Mouse (Mus musculus): ENCODE data around the gene Lctl.

DNA sequence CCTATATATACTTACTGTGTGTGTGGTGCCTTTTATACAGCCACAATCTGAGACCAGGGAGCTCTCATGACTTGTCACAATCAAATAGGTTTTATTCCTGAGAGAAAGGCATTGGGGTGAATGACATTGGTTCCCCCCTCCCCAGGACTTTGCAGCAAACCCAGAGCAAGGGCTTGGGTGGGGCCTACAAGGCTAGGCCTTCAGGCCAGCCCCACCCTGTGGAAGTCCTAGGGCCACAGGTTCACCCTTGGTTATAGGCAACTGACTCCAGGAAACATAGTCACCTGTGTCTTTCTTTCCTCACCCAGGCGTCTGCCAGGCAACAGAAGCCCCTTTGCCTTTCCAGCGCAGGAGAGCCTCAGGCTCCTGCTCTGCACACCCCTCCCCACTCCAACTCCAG is 31.0 kb upstream of the Lctl start:
- TF ChIP-seq CTCF (IDR thresholded peaks at IDR 0.05; ENCODE audit: control insufficient read depth, insufficient read depth, low read length) = no peak
- TF ChIP-seq POLR2A (IDR thresholded peaks at IDR 0.05; ENCODE audit: borderline replicate concordance, control insufficient read depth, low read depth, low read length) = no peak

All from bone marrow, adult 2 months (tissue).